Mouse (Mus musculus) thymus, postnatal 25 days (tissue): ENCODE results near the gene Ecel1.

Source experiments
- DNase-seq: peaks from one replicate; pipeline ENCODE4 v3.0.0; 2022

Ecel1 gene

GRCm38 (mm10) chr1:87156199-87156587, at the start of gene Ecel1:
Gene Ecel1 (minus strand): TSS chr1:87156521.
- DNase-seq, result no peak

- DNase-seq, result no peak
Observed at GRCm38 (mm10) chr1:87205502-87205901, 49.2 kb upstream of the Ecel1 start.

DNA sequence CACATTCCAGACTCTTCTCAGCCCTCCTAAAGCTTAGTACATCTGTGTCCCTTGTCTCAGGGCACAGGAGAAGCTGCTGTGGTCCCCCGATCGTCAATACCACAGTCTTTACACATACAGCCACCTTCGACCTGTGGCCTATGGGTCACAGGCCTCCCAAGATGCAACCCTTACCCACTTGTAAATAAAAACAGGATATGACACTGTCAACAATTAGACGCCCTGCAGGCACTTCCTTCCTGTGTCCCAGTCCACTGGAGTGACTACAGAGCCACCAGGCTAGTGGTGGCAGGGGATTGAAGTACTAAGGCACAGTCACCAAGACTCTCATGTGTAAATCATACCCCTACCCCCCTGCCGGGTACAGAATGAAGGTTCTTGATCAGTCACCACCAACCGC, 48.7 kb upstream of the Ecel1 start:
- no peak for DNase-seq

GRCm38 (mm10) chr1:87204465-87204864, 48.1 kb upstream of the Ecel1 start, which contains the start of gene Chrng:
Gene Chrng (plus strand): TSS chr1:87204657.
- DNase-seq, result no peak

GRCm38 (mm10) chr1:87203779-87204178, 47.5 kb upstream of the Ecel1 start:
- DNase-seq, result no peak

DNA sequence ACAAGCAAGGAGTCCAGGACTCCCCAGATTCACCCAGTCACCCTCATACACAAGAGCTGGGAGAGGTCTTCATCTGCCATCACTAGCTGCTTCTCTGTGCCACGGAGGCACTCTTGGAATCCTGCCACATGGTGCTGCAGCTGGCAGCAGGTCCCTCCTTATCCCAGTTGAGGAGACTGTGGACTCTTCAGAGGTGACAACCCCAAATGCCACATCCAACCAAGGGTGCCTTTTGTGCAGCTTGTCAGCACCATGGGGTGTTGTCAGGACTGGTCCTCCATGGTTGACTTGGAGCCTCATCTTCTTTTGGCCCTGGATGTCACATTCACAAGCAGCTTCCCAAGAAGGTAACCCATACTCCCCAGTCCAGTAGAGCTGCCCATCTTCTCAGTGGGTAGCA, 45.5 kb upstream of the Ecel1 start:
- no peak for DNase-seq

GRCm38 (mm10) chr1:87200811-87201210, 44.5 kb upstream of the Ecel1 start:
- no peak for DNase-seq

DNA sequence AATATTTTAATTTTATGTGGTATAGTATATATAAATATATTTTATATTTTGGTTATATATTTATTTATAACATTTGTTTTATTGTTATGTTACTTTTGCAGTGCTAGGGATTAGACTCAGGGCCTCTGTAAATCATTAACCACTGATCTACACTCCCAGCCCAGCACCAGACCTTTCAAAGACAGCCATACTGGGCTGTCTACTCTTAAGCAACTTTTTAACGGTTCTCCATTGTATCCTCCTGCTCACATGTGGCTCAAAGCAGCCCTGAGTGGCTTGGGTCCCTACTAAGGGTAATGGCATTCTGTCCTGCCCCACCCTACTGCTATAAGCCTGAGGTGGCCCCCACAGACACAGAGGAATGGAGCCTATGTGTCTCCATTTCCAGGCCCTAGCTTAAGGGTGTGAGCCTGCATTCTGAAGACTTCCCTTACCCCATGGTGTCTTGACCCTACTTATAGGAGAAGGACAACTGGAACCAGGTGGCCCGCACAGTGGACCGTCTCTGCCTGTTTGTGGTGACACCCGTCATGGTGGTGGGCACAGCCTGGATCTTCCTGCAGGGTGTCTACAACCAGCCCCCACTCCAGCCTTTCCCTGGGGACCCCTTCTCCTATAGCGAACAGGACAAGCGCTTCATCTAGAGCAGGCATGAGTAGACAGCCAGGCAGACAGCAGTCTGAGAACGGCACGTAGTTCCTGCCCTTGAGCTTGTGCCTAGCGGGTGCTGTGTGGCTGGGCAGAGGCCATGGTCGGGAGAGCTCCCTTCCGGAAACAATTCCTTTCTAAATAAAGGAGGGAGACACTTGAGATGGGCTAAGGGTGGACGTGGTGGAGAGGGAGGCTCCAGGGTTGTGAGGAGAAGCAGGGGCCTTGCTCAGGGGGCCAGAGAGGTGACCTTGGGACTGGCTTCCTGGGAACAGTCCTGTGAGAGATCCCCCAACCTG, 42.1 kb upstream of the Ecel1 start:
- no peak for DNase-seq

- no peak for DNase-seq
Observed at GRCm38 (mm10) chr1:87197296-87197695, 41.0 kb upstream of the Ecel1 start.

DNA sequence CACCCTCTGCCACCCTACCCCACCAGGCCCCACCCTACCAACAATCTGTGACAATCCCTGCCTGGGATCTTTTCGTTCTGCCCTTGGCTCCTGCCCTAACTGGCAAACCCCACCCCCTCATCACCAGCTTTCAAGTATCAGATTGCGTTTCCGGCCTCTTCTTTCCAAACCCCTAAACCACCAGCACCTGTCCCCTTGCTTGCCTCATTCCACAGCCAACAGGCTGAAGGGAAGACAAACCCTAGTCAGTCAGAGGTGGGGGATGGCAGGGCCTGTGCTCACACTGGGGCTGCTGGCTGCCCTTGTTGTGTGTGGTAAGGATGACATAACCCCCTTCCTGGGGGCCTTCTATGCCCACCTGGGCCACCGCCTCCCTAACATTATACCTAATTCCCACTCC, 34.1 kb upstream of the Ecel1 start, which contains the start of gene Chrnd:
Gene Chrnd, plus strand, starts transcription at position 179 of the 400 bp plus-strand sequence.
- DNase-seq, result no peak

DNA sequence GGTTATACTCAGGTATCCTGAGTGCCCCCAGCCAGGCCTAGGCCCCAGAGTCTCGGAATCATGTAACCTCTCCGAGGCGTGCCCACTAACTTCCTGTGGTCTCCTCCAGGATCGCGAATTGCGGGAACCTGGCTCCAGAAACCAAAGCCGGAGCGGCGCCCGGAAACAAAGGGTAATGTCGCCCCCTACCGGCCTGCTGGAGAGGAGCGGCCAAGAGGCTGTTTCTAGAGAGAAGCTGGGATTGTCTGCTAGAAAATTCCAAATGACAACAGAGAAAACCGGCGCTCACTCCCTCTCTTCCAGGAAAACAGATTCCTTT, 30.7 kb upstream of the Ecel1 start:
- peak; percentile 42 for DNase-seq

GRCm38 (mm10) chr1:87186261-87187036, 30.1 kb upstream of the Ecel1 start:
- no peak for DNase-seq

DNA sequence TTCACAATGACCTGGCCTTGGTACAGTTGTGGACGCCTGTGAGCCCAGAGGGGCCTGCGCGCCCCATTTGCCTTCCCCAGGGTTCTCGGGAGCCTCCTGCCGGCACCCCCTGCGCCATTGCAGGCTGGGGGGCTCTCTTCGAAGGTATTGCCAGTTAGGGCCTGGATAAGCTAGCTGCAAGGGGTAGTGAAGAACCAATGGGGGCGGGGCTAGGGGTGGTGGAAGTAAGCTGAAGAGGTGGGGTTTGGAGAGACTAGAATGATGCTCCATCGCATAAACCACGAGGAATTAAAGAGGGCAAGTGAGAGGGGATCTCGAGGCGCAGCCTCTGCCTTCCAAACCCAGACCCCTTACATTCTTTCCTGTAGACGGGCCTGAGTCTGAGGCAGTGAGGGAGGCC, 29.2 kb upstream of the Ecel1 start:
- DNase-seq, result peak; percentile 11

GRCm38 (mm10) chr1:87184751-87185139, 28.4 kb upstream of the Ecel1 start:
- DNase-seq, result peak; percentile 72

GRCm38 (mm10) chr1:87183998-87184750, 27.9 kb upstream of the Ecel1 start:
- DNase-seq, result no peak

GRCm38 (mm10) chr1:87183013-87183412, 26.7 kb upstream of the Ecel1 start, which contains the start of gene Prss56:
Gene Prss56 (plus strand): TSS chr1:87183313.
- no peak for DNase-seq

GRCm38 (mm10) chr1:87180896-87181295, 24.6 kb upstream of the Ecel1 start:
- no peak for DNase-seq

GRCm38 (mm10) chr1:87175852-87176292, 19.6 kb upstream of the Ecel1 start:
- no peak for DNase-seq

DNA sequence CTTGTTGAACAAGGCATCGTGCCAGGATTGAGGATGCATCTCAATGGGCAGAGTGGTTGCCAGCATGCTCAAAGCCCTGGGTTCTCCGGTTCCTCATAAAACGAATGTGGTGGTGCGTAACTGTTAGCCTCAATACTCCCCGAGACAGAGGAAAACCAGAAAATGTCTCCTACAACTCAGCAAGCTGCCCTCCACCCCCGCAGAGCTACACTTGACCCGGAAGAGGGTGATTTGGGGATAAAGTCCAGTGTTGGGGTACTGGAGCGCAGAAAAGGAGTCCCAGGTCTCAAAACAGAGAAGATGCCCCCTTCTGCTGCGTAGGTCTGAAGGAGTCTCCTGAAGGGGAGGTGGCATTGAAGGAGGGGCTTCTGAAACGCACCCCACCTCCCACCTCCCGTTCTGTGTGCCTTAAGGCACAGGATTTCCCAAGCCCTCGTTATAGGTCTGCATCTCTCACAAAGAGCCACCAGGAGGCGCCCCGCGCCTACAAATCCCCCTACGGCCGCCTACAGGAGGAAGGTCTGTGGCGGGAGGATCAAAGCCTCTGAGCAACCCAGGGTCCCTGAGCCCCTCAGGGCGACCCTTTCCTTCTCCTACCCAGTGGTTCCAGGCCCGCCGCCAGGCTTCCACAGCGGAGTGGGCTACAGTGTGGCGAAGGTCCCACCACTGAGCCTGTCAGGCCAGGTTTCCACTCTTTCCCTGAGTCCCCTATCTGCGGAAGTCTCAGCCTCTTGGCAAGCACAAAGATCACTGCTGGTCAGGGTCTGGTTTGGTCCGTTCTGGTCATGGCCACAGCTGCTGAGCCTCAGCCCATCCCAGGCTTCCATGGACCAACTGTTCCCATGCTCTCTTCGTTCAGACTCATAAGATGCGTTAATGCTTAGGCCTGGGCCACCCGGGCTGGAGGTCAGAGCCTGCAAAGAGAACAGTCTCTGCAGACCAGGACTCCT, 18.0 kb upstream of the Ecel1 start:
- peak; percentile 67 for DNase-seq

GRCm38 (mm10) chr1:87172316-87172715, 16.0 kb upstream of the Ecel1 start:
- DNase-seq, result no peak

DNA sequence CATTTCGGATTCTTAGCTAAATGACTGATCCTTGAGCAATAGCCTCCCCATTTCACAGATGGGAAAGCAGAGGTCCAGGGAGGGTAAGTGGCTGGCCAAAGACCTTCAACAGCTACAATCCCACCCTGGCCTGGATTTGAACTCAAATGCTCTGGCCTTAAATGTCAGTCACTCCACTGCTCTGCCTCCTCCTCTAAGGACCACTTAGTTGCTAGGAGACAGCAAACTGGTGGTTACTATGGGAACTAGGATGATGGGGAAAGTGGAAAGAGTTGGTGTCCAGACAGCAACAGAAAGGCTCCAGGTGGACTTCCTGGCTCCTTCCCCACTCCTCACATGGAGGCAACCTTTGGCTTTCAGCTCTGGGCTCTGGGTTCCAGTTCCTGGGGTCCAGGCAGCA, 15.0 kb upstream of the Ecel1 start:
- DNase-seq, result no peak

GRCm38 (mm10) chr1:87170458-87170857, 14.1 kb upstream of the Ecel1 start:
- DNase-seq, result no peak
